Mouse (Mus musculus): ENCODE data around the gene Tcstv1. TPM values are rescaled to one million over a fixed set of nuclear protein-coding genes. Genes with fewer than 3 reads are reported as not detected.
"Not testable (repeated sequence)": the region's sequence is repeated elsewhere in the genome, so short reads cannot be mapped to it uniquely, and the experiment has no call there.

The Tcstv1 gene
- not detected in 2 replicates for polyA plus RNA-seq (2012)

DNA sequence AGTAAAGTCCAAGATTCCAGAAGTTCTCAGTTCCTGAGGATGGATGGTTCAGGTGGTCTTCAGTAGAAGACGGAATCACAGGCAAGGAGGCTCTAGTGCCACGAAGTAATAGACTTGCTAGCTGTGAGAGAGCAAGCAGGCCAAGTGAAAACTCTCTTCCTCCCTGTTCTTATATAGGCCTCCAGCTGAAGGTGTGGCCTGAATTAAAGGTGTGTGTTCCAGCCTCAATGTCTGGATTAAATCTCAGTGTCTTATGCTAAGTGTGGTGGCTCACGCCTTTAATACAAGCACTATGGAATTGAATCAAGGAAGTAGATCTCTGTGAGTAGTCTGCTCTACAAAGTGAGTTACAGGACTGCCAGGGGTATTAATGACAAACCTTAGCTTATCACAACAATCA, at the start of gene Tcstv1:
Gene Tcstv1 (minus strand): TSS at position 101 of the 400 bp plus-strand sequence.
- not testable (repeated sequence) for TF ChIP-seq GATA1 (IDR thresholded peaks at IDR 0.05; ENCODE audit: low read length)

DNA sequence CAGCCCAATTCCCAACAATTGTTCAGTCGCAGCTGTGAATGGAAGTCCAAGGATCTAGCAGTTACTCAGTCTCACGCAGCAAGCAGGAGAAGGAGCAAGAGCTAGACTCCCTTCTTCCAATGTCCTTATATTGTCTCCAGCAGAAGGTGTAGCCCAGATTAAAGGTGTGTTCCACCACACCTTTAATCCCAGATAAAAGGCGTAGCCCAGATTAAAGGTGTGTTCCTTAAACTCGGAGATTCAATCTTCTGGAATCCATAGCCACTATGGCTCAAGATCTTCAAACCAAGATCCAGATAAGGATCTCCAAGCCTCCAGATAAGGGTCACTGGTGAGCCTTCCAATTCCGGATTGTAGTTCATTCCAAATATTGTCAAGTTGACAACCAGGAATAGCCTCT, 34.6 kb upstream of the Tcstv1 start, which contains the start of gene Gm21761:
Gene Gm21761 (minus strand): TSS at position 101 of the 400 bp plus-strand sequence.
- TF ChIP-seq GATA1 (IDR thresholded peaks at IDR 0.05; ENCODE audit: low read length) = not testable (repeated sequence)

Other genes with a start within 250 kb of the Tcstv1 start
- 21.6 and 23.9 TPM in 2 replicates for gene Hmgcs1, start 204.4 kb downstream of the Tcstv1 start, polyA plus RNA-seq (2012)
- gene Nim1k, start 138.9 kb downstream of the Tcstv1 start, polyA plus RNA-seq (2012) = 0.02 TPM in 1 of 2 replicates, not detected in the other
- gene Zfp131, start 103.9 kb downstream of the Tcstv1 start, polyA plus RNA-seq (2012) = 25.3 and 35.5 TPM in 2 replicates
- gene AF067063, start 64.6 kb downstream of the Tcstv1 start, polyA plus RNA-seq (2012) = not detected in 2 replicates
- gene D13Ertd608e, start 58.8 kb downstream of the Tcstv1 start, polyA plus RNA-seq (2012) = not detected in 2 replicates
- not detected in 2 replicates for gene Gm21761, start 34.5 kb upstream of the Tcstv1 start, polyA plus RNA-seq (2012)
- not detected in 2 replicates for gene B020031M17Rik, start 56.0 kb upstream of the Tcstv1 start, polyA plus RNA-seq (2012)
- not detected in 2 replicates for gene Gm36079, start 132.2 kb upstream of the Tcstv1 start, polyA plus RNA-seq (2012)
- gene Gm21188, start 157.4 kb upstream of the Tcstv1 start, polyA plus RNA-seq (2012) = not detected in 2 replicates
- gene Gm20767, start 245.5 kb upstream of the Tcstv1 start, polyA plus RNA-seq (2012) = not detected in 2 replicates